Mouse (Mus musculus) T-cell, adult 2 months (primary cell): ENCODE results near the gene Arfgef2.

Experiments used
- DNase-seq: peaks from one replicate; pipeline ENCODE4 v3.0.0; 2022; ENCODE audit warnings: low spot score

Gene Arfgef2

DNA sequence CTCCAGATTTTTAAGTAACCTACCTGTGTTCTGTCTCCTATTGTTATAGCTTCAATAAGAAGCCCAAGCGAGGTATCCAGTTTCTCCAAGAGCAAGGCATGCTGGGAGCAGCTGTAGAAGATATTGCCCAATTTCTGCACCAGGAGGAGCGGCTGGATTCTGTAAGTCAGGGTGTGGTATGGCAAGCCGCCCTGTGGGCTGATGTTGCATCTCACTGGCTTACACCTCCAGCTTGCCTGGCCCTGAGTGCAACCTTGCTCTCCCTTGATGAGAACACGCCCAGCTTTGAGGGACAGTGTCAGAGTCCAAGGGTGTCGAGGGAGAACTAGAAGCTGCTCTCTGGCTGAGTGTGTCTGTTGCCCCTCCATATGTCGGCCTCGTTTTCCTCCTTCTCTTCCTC is 53.8 kb downstream of the Arfgef2 start:
- no peak for DNase-seq

DNA sequence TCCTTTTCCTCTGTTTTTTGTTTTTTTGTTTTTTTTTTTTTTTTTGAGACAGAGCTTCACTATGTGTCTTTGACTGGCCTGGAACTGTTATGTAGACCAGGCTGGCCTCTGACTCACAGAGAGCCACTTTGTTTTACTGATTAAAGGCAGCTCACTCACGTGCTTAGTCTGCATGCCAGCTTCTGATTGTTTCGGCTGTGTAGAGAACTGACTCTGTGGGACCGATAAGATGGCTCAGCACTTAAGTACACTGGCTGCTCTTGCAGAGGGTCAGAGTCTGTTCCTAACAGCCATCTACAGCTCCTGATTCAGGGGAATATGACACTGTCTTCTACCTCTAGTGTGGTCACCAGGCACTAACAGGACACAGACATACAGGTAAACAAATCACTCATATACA is 57.1 kb downstream of the Arfgef2 start:
- no peak for DNase-seq

DNA sequence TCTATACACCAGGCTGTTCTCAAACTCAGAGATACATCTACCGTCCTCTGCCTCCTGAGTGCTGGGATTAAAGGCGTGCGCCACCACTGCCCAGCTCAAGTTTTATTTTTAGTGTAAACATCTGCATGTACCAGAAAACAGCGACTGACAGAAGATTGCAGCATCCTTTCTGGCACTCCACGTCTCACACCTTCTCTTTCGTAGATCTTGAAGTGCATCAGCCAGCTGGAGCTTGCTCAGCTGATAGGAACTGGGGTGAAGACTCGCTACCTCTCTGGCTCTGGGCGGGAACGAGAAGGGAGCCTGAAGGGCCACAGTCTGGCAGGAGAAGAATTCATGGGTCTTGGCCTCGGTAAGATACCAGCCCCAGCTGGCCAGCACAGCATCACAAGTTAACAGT is 60.1 kb downstream of the Arfgef2 start:
- DNase-seq, result no peak

DNA sequence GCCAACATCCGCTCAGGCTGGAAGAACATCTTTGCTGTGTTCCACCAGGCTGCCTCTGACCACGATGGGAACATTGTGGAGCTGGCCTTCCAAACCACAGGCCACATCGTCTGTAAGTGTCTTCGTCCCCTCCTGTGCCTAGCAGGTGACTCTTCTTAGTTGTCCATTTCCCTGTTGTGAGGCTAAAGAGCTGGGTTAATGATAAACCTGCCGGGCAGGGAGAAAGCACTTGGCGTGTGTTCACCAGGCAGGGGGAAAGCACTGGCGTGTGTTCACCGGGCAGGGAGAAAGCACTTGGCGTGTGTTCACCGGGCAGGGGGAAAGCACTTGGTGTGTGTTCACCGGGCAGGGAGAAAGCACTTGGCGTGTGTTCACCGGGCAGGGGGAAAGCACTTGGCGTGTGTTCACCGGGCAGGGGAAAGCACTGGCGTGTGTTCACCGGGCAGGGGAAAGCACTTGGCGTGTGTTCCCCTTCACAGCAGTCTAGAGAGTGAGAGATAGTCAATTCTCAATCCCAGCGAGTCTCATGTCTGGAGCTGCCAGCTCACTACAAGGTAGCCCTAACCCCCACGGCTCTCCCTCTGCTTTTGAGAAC is 65.0 kb downstream of the Arfgef2 start:
- no peak for DNase-seq

DNA sequence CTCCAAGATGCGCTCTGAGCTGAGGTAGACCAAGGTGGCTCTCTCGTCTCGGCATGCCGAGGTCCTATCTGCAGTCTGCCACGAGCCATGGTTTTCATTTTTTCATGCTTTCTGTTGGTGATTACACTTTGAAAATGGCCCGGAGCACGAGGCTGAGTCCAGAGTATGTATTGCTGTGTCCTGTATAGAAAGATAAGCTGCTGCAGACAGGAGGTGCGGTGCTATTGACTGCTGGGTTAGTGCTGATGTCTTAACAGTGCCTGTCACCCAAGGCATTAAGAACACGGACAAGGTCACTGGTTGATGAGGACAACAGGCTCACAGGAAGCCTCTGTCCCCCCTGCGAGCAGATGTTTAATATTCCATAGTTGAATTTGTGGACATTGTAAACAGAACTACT is 65.5 kb downstream of the Arfgef2 start:
- no peak for DNase-seq

DNA sequence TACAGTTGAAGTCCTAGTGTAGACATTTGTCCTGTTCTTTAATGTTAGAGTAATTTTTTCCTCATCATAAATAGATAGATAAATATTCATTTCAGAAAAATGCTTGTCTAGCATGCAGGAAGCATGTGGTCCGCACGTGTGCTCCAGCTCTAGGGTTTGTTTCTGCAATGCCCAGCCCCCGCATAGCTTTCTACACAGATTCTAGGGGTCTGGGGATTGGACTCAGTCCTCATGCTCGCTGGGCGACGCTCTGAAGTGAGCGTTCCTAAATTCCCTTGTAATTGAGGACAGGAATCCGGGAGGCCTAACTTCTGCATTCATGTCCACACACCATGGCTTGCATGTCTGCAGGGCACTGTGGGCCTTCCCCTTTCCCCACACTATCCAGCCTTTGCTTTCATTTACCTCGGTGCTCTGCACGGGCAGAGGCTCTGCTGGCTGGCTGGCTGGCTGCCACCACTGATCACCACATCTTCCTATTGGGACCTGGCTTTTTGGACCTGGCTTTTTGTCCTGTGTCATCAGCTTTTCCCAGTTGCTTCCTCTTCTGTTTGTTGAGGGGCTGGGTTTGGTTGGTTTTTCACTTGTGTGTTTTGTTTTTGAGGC is 69.4 kb downstream of the Arfgef2 start:
- DNase-seq, result no peak

DNA sequence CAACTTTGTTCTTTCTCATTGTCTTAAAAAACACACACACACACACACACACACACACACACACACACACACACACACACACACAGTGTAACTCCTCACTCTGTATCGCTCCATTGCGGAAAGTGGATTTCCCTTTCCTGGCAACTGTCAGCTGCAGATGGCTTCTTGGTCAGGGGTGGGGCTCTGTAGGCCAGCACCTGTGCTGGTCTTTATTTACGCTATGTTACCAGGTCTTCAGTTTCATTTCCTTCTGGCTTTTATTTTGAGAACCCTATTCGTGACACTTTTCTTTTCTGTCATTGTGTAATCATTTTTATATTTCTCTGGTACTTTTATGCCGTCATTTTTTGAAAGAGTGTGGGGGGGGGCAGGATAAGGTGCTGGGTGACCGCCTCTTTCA is 70.2 kb downstream of the Arfgef2 start:
- no peak for DNase-seq

DNA sequence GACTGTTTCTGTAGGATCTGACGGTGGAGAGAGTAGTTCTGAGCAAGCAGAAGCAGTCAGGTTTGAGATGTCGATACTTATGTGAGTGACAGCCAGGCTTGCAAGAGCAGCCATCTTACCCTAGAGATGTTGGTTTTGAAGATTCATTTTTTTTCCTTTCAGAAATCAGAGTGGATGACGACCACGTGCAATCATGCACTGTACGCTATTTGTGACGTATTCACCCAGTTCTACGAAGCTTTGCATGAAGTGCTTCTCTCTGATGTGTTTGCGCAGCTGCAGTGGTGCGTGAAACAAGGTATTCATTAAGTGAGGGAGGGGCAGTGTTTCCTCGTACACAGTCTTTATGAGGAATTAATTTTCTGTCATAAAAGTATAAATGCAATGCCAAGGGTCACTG is 70.9 kb downstream of the Arfgef2 start:
- DNase-seq, result no peak

DNA sequence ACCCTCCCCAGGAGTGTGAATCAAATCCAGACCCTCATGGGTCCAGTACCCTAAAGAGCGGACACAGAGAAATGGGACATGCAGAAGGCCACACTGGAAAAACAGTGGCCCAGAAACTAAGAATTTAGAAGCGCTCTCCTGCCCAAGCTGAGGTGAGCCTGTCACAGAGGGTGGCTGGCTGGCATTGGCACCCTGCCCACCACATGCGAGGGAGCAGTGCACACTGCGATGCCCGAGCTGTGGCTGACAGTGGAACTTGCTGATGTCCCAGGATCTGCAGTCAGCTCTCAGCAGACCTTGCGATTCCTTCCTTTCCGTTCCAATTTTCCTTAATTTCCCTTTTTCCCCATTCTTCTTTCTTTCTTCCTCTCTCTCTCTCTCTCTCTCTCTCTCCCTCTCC is 79.7 kb downstream of the Arfgef2 start:
- DNase-seq, result no peak

DNA sequence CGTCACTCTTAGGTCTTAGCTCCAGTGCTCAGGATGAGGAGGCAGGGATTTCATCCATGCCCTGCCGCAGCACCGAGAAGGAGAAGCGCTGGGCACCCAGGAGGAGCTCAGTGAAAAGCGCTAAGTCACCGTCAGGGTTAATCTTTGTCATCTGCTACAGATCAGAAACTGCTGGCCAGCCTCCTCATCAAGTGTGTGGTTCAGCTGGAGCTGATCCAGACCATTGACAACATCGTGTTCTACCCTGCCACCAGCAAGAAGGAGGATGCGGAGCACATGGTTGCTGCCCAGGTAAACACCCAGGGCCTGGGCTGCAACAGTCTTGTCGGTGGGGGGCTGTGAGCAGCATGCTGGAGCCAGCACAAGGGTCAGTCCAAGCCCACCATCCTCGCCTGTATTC is 80.2 kb downstream of the Arfgef2 start:
- no peak for DNase-seq

DNA sequence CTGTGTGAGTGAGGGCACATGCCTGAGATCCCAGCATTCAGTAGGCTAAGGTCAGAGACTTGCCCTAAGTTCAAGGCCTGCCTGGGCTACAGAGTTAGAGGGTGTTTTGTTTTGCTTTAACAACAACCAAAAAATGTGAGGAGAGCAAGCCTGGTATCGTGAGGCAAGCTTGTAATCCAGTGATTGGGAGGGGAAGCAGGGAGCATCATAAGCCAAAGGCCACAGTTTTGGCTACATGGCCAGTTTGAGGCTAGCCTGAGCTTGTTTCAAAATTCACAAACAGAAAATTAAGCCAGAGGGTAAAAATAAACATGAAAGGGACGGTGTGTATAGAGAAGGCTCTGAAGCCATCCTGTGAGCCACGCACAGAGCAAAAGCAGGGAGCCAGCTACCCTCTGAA is 80.8 kb downstream of the Arfgef2 start:
- DNase-seq, result no peak

DNA sequence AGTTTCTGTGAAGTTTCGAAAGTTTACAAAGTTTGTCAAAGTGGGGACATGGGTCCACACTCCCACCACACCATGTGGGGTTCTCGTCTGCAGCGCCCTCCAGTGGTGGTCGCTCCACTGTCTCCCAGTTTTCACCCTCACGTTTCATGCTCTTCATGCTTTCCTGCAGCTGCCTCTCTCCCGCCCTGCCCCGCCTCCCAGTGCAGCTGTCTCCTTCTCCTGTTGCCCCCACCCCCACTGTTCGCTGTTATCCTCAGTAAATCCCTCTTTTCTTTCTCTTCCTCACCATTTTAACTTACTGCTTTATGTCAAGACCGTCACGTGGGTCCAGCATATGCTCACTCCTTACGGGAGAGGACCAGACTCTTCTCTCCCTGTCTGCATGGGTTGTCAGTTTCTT is 82.4 kb downstream of the Arfgef2 start:
- no peak for DNase-seq

DNA sequence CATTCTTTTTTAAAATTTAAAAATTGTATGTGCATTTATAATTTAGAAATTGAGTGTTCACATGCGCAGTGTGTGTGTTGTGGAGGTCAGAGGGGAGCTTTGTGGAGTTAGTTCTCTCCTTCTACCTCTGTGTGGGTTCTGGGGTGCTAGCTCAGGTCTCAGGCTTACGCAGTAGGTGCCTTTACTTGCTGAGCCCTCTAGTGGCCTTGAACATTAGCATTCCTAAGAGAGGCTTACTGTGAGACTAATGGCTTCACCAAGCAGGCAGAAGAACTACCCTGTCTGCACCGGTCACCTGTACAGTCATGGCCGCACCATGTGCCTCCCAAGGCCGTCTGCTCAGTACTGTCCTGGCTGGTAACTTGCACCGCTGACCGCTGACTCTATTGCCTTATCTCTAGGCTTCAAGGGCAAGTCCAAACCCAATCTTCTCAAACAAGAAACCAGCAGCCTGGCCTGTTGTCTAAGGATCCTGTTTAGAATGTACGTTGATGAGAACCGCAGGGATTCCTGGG is 86.0 kb downstream of the Arfgef2 start:
- DNase-seq, result no peak

DNA sequence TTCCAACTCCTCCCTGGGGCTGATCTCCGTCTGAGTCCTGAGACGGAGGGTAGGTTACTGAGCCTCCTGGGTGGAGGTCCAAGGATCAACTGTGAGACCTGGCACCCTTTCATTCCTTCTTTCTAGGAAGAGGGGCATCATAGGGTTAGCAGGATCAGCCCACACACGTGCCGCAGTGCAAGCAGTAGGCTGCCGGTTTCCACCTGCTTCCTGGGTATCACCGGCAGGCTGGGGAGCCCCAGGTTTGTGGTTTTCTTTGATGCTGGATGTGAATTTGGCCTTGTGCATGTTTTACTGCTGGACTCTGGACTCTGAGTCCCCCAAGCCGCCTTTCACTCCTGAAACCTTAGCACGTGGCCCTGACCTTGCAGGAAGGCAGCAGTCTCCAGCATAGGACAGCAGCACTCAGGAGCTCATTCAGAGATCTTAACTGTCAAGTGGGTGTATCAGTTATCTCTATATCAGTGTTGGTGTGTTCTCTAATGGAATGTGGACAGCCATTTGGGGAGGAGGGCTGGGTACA is 86.8 kb downstream of the Arfgef2 start:
- DNase-seq, result no peak

DNA sequence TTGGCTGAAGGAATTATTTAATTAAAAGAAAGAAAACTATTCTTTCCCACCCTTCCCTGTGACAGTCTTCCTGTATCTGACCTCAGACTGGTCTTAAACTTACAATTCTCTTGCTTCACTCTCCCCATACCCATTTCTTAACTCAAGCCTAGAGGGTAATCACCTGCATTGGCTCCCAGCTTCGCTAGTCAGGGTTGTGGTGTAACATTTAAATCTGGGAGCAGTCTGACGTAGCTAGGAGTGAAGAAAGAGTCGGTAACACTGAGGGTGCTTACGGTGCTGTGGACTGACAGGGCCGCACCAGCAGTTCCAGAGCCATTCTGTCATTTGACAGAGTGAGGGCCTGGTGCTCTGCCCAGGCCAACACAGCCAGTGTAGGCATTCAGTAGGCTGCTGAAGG is 87.6 kb downstream of the Arfgef2 start:
- DNase-seq, result no peak

DNA sequence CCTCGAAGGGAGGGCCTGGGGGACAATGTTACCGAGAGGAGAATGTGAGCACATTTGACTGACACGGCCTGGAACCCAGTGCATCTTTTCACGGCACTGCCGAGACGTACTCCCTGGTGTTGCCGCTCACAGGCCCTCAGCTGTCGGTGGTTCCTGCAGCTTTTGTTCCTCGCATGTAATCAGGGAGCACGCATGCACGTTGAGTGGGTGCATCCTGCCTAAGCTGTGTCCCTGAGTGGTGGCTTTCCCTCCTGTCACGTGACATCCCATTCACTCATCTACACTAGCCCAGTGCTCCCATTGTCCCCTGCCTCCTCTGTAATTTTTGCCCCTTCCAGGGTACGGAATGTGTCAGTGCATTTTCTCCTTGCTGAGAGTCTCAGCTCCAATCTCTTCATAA is 91.0 kb downstream of the Arfgef2 start:
- no peak for DNase-seq

DNA sequence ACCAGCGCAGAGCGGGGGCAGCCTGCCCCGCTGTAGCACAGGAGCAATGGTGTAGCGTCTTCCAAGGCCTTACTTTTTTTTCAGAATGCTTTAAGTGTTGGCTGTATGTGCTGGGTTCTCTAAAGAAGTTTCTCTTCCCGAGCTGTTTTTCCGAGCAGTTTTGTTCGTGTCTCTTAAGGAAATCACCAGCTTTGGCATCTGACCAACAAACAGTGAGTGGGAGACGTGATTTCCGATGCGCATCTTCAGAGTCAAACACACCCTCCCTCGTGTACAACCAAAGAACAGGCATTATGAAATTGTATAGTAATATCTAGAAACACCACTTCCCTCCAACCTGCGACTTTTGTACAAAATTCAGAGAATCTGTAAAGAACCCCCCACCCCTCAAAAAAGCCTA is 91.6 kb downstream of the Arfgef2 start:
- DNase-seq, result no peak

DNA sequence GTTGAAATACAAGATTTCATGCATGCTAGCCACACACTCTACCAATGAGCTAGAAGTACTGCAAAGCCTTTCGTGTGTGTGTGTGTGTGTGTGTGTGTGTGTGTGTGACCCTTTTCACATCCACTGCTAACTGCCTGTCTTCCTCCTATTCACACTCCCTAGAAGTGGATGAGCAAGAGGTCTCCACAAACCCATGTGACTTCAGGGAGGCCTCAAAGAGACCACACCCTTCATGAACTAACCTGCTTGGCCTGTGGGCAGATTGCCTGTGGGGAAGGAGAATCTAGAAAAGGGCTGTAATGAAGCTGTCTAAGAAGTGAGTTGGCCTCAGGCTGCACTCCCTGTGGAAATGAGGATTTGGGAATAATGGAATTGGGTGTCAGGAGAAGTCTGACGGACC is 93.8 kb downstream of the Arfgef2 start:
- DNase-seq, result no peak

DNA sequence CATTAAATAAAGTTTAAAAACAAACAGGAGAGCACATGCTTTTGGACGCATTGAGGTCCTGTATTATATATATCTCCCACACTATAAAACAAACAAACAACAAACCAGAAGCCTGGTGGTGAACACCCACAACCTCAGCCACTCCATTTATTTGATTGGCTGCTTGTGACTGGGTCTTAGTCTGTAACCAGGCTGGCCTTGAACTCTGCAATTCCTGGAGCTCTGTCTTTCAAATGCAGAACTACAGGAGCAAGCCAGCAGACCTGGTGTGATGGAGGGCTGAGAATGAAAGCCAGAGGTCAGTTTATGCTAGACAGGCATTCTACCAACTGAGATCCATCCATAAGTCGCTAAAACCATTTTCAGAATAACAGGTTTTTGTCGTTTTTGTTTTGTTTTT is 94.4 kb downstream of the Arfgef2 start:
- no peak for DNase-seq

DNA sequence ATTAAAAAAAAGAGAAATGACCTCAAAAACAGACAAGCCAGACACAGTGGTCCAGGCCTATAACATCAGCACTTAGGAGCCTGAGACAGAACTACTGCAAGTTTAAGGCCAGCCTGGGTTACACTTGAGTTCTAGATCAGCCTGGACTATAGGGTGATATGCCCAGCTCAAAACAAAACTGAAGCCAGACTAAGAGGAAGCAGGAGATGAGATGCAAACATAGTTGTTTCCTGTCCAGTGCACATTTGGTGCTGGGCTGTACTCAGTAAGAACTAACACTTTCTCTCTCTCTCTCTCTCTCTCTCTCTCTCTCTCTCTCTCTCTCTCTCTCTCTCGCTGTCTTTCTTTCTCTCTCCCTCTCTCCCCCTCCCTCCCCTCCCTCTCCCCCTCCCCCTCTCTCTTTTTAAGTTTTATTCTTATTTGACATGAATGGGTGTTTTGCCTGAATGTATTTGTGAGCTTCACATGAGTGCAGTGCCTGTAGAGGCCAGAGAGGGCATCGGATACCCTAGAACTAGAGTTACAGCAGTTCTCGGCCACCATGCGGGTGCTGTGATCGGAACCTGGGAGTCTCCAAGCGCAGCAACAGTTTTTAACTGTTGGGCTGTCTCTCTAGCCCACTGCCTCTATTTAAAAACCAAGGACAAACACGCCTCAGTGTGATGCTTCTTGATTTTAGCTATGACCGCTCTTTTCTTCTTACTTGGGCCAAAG is 95.6 kb downstream of the Arfgef2 start:
- no peak for DNase-seq

DNA sequence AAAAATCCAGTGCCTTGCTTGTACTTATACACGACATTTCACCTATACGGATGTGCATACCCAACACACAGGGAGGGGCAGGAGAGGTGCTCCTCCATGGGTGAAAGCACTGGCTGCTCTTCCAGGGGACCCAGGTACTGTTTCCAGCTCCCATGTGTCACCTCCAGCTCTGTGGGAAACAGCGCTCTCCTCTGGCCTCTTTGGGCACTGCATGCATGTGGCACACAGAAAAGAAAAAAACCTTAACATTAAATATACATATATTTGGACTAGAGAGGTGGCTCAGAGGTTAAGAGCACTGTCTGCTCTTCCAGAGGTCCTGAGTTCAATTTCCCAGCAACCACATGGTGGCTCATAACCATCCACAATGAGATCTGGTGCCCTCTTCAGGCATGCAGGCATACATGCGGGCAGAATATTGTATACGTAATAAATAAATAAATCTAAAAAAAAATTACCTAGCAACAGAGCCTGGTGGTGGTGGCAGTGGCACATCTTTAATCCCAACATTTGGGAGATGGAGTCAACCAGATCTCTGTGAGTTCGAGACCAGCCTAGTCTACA is 98.4 kb downstream of the Arfgef2 start:
- DNase-seq, result peak; percentile 11

DNA sequence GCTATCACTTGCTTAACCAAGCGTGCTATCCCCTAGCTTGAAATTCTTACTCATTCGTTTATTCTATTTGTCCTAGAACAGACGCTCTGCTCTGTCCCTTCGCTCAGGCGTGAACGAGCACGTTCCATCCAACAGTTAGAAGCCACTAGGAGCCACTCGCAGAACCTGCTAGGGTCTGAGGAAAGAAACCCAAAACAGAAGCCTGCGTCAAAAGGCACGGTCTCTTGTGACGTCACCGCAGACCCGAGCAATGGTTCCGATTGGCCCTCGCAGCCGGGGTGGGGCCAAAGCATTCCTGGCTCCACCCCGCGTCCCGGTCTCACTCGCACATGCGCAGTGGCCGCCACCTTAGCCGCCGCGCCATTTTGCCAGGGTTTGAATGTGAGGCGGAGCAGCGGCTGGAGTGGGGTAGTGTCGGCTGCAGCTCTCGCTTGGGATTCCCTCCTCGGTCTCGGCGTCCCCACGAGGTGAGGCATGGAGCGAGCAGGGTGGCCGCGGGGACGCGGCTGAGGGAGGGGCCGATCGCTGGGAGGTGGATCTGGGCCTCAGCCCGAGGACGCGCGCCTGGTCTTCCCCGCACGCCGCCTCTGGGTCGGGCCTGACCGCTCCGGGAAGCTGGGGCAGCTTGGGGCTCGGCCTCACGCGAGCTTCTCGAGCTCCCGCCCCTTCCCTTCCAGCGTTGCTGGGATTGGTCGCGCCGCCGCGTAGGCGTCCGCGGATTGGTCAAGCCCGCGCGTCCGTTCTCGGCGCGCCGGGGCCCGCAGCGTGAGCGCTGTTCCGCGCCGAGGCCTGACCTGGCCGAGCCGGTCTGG is 100.5 kb downstream of the Arfgef2 start, which contains the start of gene Cse1l:
Gene Cse1l, plus strand, starts transcription at position 330 of the 812 bp plus-strand sequence.
- DNase-seq, result peak; percentile 98
